Mouse (Mus musculus) left cerebral cortex, adult 2 months (tissue): ENCODE measurements around the gene Csk. TPM values are rescaled to one million over a fixed set of nuclear protein-coding genes. Genes with fewer than 3 reads are reported as not detected.
A peak's percentile ranks its signal among the peaks of the same experiment; 100 is the strongest.

Source experiments
- DNase-seq, 2 experiments: peaks; one replicate each; pipeline ENCODE4 v3.0.0; 2021 to 2022; ENCODE audit warnings: low spot score in 2 of 2, mixed read lengths in 1 of 2; ENCODE audit errors: extremely low spot score in 1 of 2
- H3K27ac ChIP-seq: fragments of 200-600 bp; 2 replicates; pipeline ENCODE4 v1.8.1; 2022
- H3K4me3 ChIP-seq: fragments of 200-600 bp; 2 replicates; pipeline ENCODE4 v1.8.1; 2022
- CTCF ChIP-seq: fragments of 200-600 bp; IDR thresholded peaks from 2 replicates; pipeline ENCODE4 v1.8.1; 2022; ENCODE audit warnings: antibody characterized with exemption, mild to moderate bottlenecking, moderate library complexity
- intact Hi-C: fragments of 180-260 bp; cut with DNase I; formaldehyde crosslinking; loops from one replicate; pipeline ENCODE4 v1.15.1; 2025
- total RNA-seq, 2 experiments: library from RNA; stranded (reverse); gene quantifications; 2 replicates each; pipeline ENCODE4 v1.2.3; 2021

Csk gene
- total RNA-seq, 2 experiments from 2014 or later, result 32.9 to 39.6 TPM

GRCm38 (mm10) chr9:57644442-57644943 is 8.9 kb downstream of the Csk start:
- H3K4me3 ChIP-seq, result peak overlapping the region; percentile 95
- H3K27ac ChIP-seq, result peak overlapping the region; percentile 96
- no peak for DNase-seq
- intact Hi-C loops, result no loop called here
- no peak for TF ChIP-seq CTCF

- no peak for DNase-seq
- TF ChIP-seq CTCF, result no peak
- H3K4me3 ChIP-seq, result peak overlapping the region; percentile 21; the same call in 1 of the 2 replicates
- H3K27ac ChIP-seq, result no peak overlapping the region
- intact Hi-C loops, result no loop called here
Observed at GRCm38 (mm10) chr9:57643856-57644180, 9.6 kb downstream of the Csk start.

- intact Hi-C loops, result no loop called here
- DNase-seq, result no peak
- no peak for TF ChIP-seq CTCF
Observed at GRCm38 (mm10) chr9:57643169-57643855, 10.1 kb downstream of the Csk start.

GRCm38 (mm10) chr9:57641775-57642550 is 11.5 kb downstream of the Csk start:
- TF ChIP-seq CTCF, result no peak
- no peak for DNase-seq
- no peak overlapping the region; the same call in 1 of the 2 replicates for H3K27ac ChIP-seq
- no peak overlapping the region for H3K4me3 ChIP-seq
- intact Hi-C loops, result no loop called here

More at GRCm38 (mm10) chr9:57643169-57643855, 10.1 kb downstream of the Csk start:
- no peak overlapping the region for H3K27ac ChIP-seq
- H3K4me3 ChIP-seq, result peak overlapping the region; percentile 21; the same call in 1 of the 2 replicates

GRCm38 (mm10) chr9:57641022-57641421 is 12.4 kb downstream of the Csk start:
- Histone ChIP-seq H3K27ac (peak overlapping the region; percentile 25; the same call in 1 of the 2 replicates), H3K4me3 (no peak overlapping the region)
- TF ChIP-seq CTCF, result no peak
- no peak for DNase-seq
- intact Hi-C loops, result no loop called here

- no peak for TF ChIP-seq CTCF
- no peak overlapping the region for H3K4me3 ChIP-seq
- DNase-seq, result no peak
- H3K27ac ChIP-seq, result peak overlapping the region; percentile 73
- intact Hi-C loops, result no loop called here
Observed at GRCm38 (mm10) chr9:57640384-57640783, 13.0 kb downstream of the Csk start.

GRCm38 (mm10) chr9:57639661-57640328 is 13.6 kb downstream of the Csk start:
- intact Hi-C loops, result no loop called here
- H3K27ac ChIP-seq, result peak overlapping the region; percentile 73
- TF ChIP-seq CTCF, result no peak
- H3K4me3 ChIP-seq, result no peak overlapping the region
- DNase-seq, result no peak

GRCm38 (mm10) chr9:57638651-57639459 is 14.6 kb downstream of the Csk start:
- intact Hi-C loops, result no loop called here
- peak overlapping the region; percentile 53 for H3K27ac ChIP-seq
- no peak for TF ChIP-seq CTCF
- no peak for DNase-seq
- no peak overlapping the region for H3K4me3 ChIP-seq

GRCm38 (mm10) chr9:57637741-57638322 is 15.6 kb downstream of the Csk start:
- no peak for TF ChIP-seq CTCF

GRCm38 (mm10) chr9:57637272-57637671 is 16.2 kb downstream of the Csk start:
- Histone ChIP-seq H3K4me3 (no peak overlapping the region), H3K27ac (peak overlapping the region; percentile 63)
- DNase-seq, result no peak
- intact Hi-C loops, result no loop called here
- TF ChIP-seq CTCF, result no peak

More at GRCm38 (mm10) chr9:57637741-57638322, 15.6 kb downstream of the Csk start:
- Histone ChIP-seq H3K4me3 (no peak overlapping the region), H3K27ac (peak overlapping the region; percentile 63)
- intact Hi-C loops, result no loop called here
- no peak for DNase-seq

GRCm38 (mm10) chr9:57633481-57634024 is 19.9 kb downstream of the Csk start:
- intact Hi-C loops, result no loop called here
- peak; percentile 49 for DNase-seq

More at GRCm38 (mm10) chr9:57633481-57634024, 19.9 kb downstream of the Csk start:
- TF ChIP-seq CTCF, result peak; percentile 43
- no peak overlapping the region for H3K4me3 ChIP-seq
- no peak overlapping the region for H3K27ac ChIP-seq
